Mouse (Mus musculus) liver, embryonic 15.5 days (tissue): ENCODE data around the gene Prdm9. TPM values are rescaled to one million over a fixed set of nuclear protein-coding genes. Genes with fewer than 3 reads are reported as not detected.

ENCODE experiments used
- ATAC-seq: fragments of 200-750 bp; cut with Nextera tagmentation; 2 replicates; pipeline ENCODE4 v1.8.0; 2017; ENCODE audit warnings: moderate number of reproducible peaks, mild to moderate bottlenecking, moderate library complexity; ENCODE audit not compliant: insufficient read depth
- H3K27ac ChIP-seq: fragments of 300-500 bp; sonication (generic); replicated peaks from 2 replicates; pipeline ENCODE4 v1.5.1; 2015; ENCODE audit warnings: mild to moderate bottlenecking, inconsistent platforms
- H3K27me3 ChIP-seq: fragments of 300-500 bp; sonication (generic); 2 replicates; pipeline ENCODE4 v1.6.1; 2015; ENCODE audit warnings: mild to moderate bottlenecking, inconsistent platforms
- H3K36me3 ChIP-seq: fragments of 300-500 bp; sonication (generic); replicated peaks from 2 replicates; pipeline ENCODE4 v1.6.1; 2015; ENCODE audit warnings: moderate library complexity, mild to moderate bottlenecking, inconsistent platforms
- H3K4me1 ChIP-seq: fragments of 300-500 bp; sonication (generic); replicated peaks from 2 replicates; pipeline ENCODE4 v1.6.1; 2015; ENCODE audit warnings: inconsistent platforms
- H3K4me2 ChIP-seq: fragments of 300-500 bp; sonication (generic); 2 replicates; pipeline ENCODE4 v1.6.1; 2015; ENCODE audit warnings: moderate library complexity, mild to moderate bottlenecking, inconsistent platforms
- H3K4me3 ChIP-seq: fragments of 300-500 bp; sonication (generic); replicated peaks from 2 replicates; pipeline ENCODE4 v1.5.1; 2015; ENCODE audit warnings: mild to moderate bottlenecking, inconsistent platforms
- H3K9ac ChIP-seq: fragments of 300-500 bp; sonication (generic); 2 replicates; pipeline ENCODE4 v1.6.1; 2015; ENCODE audit warnings: moderate library complexity, mild to moderate bottlenecking, inconsistent platforms
- H3K9me3 ChIP-seq: fragments of 300-500 bp; sonication (generic); replicated peaks from 2 replicates; pipeline ENCODE4 v1.6.1; 2016; ENCODE audit warnings: inconsistent platforms
- WGBS: fragments of 180-500 bp; shearing (Covaris S2); methylation state at CpG from one replicate; pipeline ENCODE4 v1.1.7; 2015; ENCODE audit warnings: mixed read lengths; ENCODE audit not compliant: insufficient replicate concordance; 5-methylcytosine and 5-hydroxymethylcytosine counted together
- polyA plus RNA-seq: library from polyadenylated mRNA; unstranded; fragments of >200 nt; fragmentation: Nextera tagmentation; extraction: Ambion mirVana; gene quantifications from 2 replicates; pipeline ENCODE4 v1.2.1, GENCODE M21; 2015

The Prdm9 gene
- 0.46 and 0.66 TPM in 2 replicates for polyA plus RNA-seq

DNA sequence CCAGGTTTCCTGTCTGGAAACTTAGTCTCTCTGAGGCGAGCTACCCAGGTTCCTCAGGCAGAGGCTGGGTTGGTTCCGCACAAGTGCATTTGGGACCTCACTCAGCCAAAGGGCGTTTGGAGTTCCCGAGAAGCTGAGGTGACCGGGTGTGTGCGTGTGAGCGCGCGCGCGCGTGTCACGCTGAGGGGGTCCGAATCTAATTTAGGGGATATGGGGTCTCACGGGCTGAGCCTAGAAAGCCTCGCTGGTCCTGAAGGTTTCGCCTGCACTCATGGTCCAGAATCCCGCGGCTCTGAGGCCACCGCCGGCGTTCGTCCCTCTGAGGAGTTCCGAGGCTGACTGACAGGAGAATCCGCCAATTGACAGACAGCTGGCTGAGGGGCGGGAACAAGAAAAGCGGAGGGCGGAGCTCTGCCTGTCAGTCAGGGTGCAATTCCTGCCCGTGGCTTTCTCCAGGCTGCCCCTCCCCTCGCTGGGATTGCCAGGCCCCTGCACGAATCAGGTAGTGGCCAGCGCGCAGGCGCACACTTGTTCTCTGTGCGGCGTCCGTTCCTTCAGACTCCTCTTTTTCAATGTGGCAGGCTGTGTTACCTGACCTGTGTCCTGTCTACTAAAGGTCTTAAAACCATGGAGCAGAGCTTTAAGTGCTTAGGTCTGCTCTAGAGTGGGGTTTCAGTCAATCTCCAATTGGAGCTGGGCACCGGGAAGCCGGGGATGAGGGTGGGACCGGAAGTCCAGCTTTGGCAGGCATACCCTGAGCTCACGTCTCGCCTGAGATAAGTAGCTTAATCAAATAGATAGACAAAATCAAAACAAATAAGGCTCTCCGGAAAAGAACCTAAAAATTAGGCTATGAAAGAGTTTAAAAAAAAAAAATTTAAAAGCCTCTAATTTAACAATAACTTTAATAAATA lies at the start of gene Prdm9:
Gene Prdm9, minus strand, starts transcription at position 341 of the 914 bp plus-strand sequence.
- H3K4me3 ChIP-seq, result peak within 1 kb of the TSS; percentile 68
- no peaks in the 10 kb centered on the region for H3K9me3 ChIP-seq
- peaks cover 13% of the 10 kb centered on the region for H3K4me1 ChIP-seq
- ATAC-seq, result peak; percentile 100
- peak within 1 kb of the TSS; percentile 91 for H3K4me2 ChIP-seq
- peak within 1 kb of the TSS; percentile 61 for H3K9ac ChIP-seq
- H3K27me3 ChIP-seq, result peaks cover 15% of the 10 kb centered on the region
- WGBS, result under 1% methylated on average over 43 of the region's 43 CpGs
- no peaks in the 10 kb centered on the region for H3K36me3 ChIP-seq
- H3K27ac ChIP-seq, result peak within 1 kb of the TSS; percentile 77

DNA sequence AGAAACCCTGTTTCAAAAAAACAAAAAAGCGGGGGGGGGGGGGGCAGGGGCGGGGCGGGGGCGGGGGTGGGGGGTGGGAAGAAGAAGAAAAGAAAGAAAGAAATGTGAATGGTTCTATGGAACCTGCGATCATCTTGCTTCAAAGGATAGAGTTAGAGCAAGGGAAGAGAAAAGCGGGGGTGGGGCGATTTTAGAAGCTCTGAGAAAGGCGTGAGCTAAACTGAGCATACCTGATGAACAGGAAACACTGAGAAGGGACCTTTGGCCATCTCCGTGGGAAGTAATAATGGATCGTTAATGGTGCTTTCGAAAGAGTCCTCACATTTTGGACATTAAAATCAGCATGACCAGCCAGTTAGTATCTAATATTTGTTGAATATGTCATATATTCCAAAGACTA lies 35.3 kb upstream of the Prdm9 start:
- no peak for ATAC-seq
- Histone ChIP-seq H3K27me3 (no peaks in the 10 kb centered on the region), H3K4me3 (no peak overlapping the region), H3K36me3 (no peaks in the 10 kb centered on the region), H3K4me1 (no peaks in the 10 kb centered on the region), H3K4me2 (no peak overlapping the region), H3K27ac (no peak overlapping the region), H3K9ac (no peak overlapping the region), H3K9me3 (no peaks in the 10 kb centered on the region)
- 46% methylated on average over 11 of the region's 11 CpGs for WGBS

DNA sequence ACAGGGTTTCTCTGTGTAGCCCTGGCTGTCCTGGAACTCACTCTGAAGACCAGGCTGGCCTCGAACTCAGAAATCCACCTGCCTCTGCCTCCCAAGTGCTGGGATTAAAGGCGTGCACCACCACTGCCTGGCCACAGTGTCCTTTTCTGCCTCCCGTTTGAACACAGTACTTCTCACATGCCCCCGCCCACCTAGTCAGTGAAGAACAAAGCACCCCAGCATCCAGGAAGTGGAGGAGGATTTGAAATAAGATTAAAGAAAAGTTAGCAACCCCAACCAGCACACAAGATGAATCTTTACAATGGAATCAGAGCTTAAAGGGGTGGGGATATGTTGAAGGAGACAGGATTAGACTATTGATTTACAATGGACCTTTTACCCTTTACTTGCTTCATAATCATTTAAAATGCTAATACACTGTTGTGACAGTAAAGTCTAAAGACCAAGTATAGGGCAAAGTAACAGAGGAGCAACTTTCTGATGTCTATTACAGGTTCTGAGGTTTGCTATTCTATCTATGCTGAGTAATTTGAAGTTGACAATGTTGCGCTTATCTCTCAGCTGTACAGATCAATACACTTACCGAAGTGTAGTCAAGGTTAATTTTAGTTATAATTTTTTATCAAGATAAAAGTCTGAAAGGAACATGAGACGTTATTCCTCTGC lies 27.2 kb upstream of the Prdm9 start:
- 57% methylated on average over 7 of the region's 7 CpGs for WGBS
- H3K4me2 ChIP-seq, result no peak overlapping the region
- H3K9me3 ChIP-seq, result no peaks in the 10 kb centered on the region
- H3K4me3 ChIP-seq, result no peak overlapping the region
- H3K27ac ChIP-seq, result no peak overlapping the region
- H3K27me3 ChIP-seq, result no peaks in the 10 kb centered on the region
- H3K4me1 ChIP-seq, result no peaks in the 10 kb centered on the region
- ATAC-seq, result no peak
- no peaks in the 10 kb centered on the region for H3K36me3 ChIP-seq
- no peak overlapping the region for H3K9ac ChIP-seq

DNA sequence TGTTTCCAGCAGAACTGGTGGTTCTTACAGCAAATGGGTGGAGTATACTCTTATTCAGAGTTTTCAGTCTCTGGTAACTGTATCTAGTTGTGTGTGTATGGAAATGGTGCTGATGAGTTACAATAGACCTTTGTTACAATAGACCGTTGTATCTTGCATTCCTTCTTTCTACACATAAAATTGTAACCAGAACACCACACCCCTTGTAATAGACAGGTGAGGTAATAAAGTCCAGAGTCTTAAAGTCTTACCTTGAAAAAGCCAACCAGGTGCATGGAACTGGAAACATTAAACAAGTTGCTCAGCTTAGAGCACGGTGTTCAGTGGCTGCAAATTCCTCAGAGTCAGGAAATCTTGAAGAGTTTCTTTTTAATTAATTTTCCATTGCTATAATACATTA lies 24.0 kb upstream of the Prdm9 start:
- no peak overlapping the region for H3K4me2 ChIP-seq
- H3K9me3 ChIP-seq, result no peaks in the 10 kb centered on the region
- no peak for ATAC-seq
- 67% methylated on average over 2 of the region's 2 CpGs for WGBS
- no peaks in the 10 kb centered on the region for H3K27me3 ChIP-seq
- no peaks in the 10 kb centered on the region for H3K4me1 ChIP-seq
- H3K4me3 ChIP-seq, result no peak overlapping the region
- no peak overlapping the region for H3K27ac ChIP-seq
- H3K36me3 ChIP-seq, result no peaks in the 10 kb centered on the region
- no peak overlapping the region for H3K9ac ChIP-seq

DNA sequence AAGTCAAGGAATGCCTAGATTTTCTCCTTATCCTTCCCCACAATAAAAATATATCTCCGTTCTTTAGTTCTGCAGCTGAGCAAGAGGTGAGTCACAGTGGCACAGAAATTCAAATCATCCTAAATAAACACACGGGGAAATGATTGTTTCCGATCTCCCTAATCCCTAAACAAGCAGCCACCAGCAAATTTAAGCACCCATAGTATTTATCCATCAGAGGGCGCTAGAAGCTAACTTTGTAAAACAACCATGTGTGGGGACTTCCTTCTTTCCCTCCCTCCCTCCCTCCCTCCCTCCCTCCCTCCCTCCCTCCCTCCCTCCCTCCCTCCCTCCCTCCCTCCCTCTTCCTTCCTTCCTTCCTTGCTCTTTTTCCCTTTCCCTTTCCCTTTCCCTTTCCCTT lies 21.5 kb upstream of the Prdm9 start:
- Histone ChIP-seq H3K4me2 (no peak overlapping the region), H3K4me1 (no peaks in the 10 kb centered on the region), H3K36me3 (no peaks in the 10 kb centered on the region), H3K4me3 (no peak overlapping the region), H3K9me3 (no peaks in the 10 kb centered on the region), H3K27me3 (0 out of 2 replicates have a peak, but pooled peaks cover 1% of the 10 kb centered on the region), H3K27ac (no peak overlapping the region), H3K9ac (no peak overlapping the region)
- WGBS, result 32% methylated on average over 4 of the region's 4 CpGs
- ATAC-seq, result no peak

DNA sequence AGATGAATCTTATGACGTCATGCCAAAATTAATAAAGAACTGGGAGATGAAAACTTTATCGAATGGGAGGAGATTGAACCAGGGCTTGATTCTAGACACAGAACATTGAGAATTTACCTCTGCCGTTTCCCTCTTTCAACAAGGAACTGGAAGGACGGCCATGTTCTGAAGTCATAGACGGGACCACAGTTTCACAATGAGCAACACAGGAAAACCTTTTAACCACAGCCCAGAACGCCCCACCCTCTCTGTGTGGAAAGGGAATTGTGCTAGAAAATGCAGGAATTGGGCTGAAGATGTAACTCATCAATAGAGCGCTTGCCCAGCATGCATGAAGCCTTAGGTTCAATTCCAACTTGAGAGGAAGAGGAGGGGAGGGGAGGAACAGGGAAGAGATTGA lies 18.9 kb upstream of the Prdm9 start:
- peaks cover 19% of the 10 kb centered on the region; the same call in 1 of the 2 replicates for H3K27me3 ChIP-seq
- WGBS, result 46% methylated on average over 7 of the region's 7 CpGs
- H3K4me1 ChIP-seq, result no peaks in the 10 kb centered on the region
- H3K4me3 ChIP-seq, result no peak overlapping the region
- no peak overlapping the region for H3K9ac ChIP-seq
- H3K4me2 ChIP-seq, result no peak overlapping the region
- ATAC-seq, result no peak
- no peak overlapping the region for H3K27ac ChIP-seq
- no peaks in the 10 kb centered on the region for H3K9me3 ChIP-seq
- H3K36me3 ChIP-seq, result no peaks in the 10 kb centered on the region

DNA sequence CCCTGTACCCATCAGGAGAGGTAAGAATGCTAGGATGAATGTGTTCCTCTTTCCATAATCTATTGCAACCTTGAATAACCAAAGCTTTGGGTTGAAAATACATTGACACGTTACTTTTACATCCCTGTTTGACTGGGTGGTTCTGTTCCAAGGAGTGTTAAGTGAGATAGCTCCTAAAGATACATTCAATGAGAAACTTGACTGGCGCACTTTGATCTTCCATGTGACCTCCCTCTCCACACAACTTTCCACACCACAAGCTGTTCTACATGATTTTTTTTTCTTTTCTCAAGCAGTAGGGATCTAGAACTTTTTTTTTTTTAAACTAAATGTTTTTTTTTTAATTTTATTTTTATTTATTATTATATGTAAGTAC lies 15.9 kb upstream of the Prdm9 start:
- Histone ChIP-seq H3K4me2 (no peak overlapping the region), H3K4me1 (no peaks in the 10 kb centered on the region), H3K36me3 (no peaks in the 10 kb centered on the region), H3K4me3 (no peak overlapping the region), H3K27me3 (peaks cover 45% of the 10 kb centered on the region), H3K27ac (no peak overlapping the region), H3K9ac (no peak overlapping the region), H3K9me3 (no peaks in the 10 kb centered on the region)
- WGBS, result 58% methylated on average over 2 of the region's 2 CpGs
- ATAC-seq, result no peak

DNA sequence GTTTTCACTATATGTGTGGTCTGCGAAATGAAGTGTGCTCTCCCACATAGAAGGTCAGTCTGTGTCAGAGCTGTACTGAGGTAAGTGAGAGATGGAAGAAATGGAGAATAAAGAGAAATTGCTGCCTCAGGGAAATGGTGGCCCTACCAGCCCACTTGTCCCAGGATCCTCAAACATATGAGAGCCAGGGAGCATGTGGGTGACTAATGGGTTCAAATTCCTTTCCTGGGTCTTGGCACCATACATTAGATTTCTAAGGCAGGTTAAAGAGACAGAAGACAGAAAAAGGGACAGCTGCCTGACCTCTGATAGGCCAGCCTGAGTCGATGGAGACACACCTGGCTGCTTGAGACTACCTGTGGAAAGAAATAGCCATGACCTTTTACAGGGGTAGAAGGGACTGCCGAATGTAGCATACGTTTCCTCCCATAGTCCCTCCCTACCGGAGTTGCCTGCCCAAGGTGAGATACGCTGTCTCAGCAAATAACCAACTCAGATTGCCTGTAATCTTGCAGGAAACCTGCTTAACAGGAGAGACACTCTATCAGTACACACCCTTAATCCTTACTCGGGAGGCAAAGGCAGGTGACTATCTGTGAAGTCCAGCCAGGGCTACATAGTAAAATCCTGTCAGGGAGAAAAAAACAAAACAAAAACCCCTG lies 15.4 kb upstream of the Prdm9 start:
- Histone ChIP-seq H3K9me3 (no peaks in the 10 kb centered on the region), H3K4me2 (no peak overlapping the region), H3K36me3 (no peaks in the 10 kb centered on the region), H3K4me3 (no peak overlapping the region), H3K27ac (no peak overlapping the region), H3K9ac (no peak overlapping the region), H3K4me1 (no peaks in the 10 kb centered on the region), H3K27me3 (peaks cover 46% of the 10 kb centered on the region)
- WGBS, result 51% methylated on average over 7 of the region's 7 CpGs
- ATAC-seq, result no peak

DNA sequence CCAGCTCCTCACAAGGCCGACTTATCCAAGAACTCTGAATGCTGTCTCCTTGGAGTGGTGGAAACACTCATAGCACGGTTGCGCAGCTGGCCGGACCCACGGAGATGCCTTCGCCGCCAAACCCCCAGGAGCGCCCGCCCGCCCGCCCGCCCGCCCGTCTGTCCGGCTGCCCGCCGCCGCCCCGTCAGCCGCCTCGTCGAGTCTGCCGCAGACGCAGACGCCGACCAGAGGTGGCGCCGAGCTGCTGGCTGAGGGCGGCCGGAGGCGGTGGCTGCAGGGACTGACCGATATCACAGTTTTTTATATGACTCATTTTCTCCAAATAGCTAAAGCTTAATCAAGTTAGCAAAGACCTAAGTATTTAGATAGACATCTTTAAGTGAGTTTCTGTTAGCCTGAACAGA lies 13.1 kb upstream of the Prdm9 start:
- no peak for ATAC-seq
- H3K27ac ChIP-seq, result no peak overlapping the region
- no peaks in the 10 kb centered on the region for H3K4me1 ChIP-seq
- H3K4me2 ChIP-seq, result peak overlapping the region; percentile 50
- peaks cover 46% of the 10 kb centered on the region for H3K27me3 ChIP-seq
- H3K9me3 ChIP-seq, result no peaks in the 10 kb centered on the region
- H3K9ac ChIP-seq, result no peak overlapping the region
- H3K4me3 ChIP-seq, result no peak overlapping the region; the same call in 1 of the 2 replicates
- under 1% methylated on average over 32 of the region's 32 CpGs for WGBS
- no peaks in the 10 kb centered on the region for H3K36me3 ChIP-seq

DNA sequence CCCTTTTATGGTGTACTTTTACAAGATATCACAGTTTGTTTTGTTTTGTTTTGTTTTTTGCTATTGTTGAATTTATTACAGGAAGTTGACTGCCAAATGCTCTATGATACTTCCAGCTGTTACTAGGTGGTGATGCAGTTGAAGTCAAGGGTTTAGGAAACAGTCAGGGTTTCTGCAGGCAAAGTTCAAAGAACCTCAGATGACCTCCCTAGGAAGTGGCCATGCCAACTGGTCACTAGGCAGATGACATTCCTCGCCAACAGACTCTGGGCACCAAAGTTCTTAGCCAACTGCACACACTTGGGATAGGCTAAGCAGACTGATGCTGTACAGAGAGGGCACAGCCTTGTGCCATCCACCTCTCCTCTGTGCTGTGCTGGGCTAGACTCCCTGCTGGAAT lies 10.9 kb upstream of the Prdm9 start:
- Histone ChIP-seq H3K9me3 (no peaks in the 10 kb centered on the region), H3K9ac (no peak overlapping the region), H3K36me3 (no peaks in the 10 kb centered on the region), H3K27me3 (peaks cover 42% of the 10 kb centered on the region), H3K27ac (no peak overlapping the region), H3K4me2 (no peak overlapping the region), H3K4me3 (no peak overlapping the region), H3K4me1 (no peaks in the 10 kb centered on the region)
- ATAC-seq, result no peak
- 24% methylated on average over 1 of the region's 1 CpGs for WGBS

DNA sequence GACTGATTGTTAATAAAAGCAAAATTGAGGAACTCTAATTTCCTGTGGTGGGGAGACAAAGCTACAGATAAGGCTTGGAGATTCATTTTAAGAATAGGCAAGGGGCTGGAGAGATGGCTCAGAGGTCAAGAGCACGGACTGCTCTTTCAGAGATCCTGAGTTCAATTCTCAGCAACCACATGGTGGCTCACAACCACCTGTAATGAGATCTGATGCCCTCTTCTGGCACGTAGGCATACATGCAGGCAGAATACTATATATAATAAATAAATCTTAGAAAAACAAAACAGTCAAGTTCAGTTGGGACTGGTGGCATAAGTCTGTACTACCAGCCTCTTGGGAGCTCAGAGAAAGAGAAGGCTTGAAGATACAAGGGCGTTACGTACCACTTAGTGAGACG lies 2.8 kb upstream of the Prdm9 start:
- Histone ChIP-seq H3K4me2 (no peak overlapping the region), H3K9me3 (no peaks in the 10 kb centered on the region), H3K4me1 (peaks cover 13% of the 10 kb centered on the region), H3K9ac (no peak overlapping the region), H3K27ac (no peak overlapping the region), H3K36me3 (no peaks in the 10 kb centered on the region), H3K27me3 (peaks cover 15% of the 10 kb centered on the region), H3K4me3 (no peak overlapping the region)
- 53% methylated on average over 5 of the region's 5 CpGs for WGBS
- no peak for ATAC-seq
